Mouse (Mus musculus) heart, postnatal 36 days (tissue): ENCODE data around the gene Car15. TPM values are rescaled to one million over a fixed set of nuclear protein-coding genes. Genes with fewer than 3 reads are reported as not detected.

Experiments
- DNase-seq, 2 experiments: peaks; one replicate each; pipeline ENCODE4 v3.0.0; 2021 to 2022
- intact Hi-C: fragments of 180-260 bp; cut with DNase I; formaldehyde crosslinking; loops from one replicate; pipeline ENCODE4 v1.15.1; 2025
- total RNA-seq, 2 experiments: library from RNA; stranded (reverse); gene quantifications; 2 replicates each; pipeline ENCODE4 v1.2.3; 2021

The Car15 gene
- total RNA-seq, 2 experiments from 2014 or later = 2.1 TPM

GRCm38 (mm10) chr16:17833681-17834399 is 4.3 kb downstream of the Car15 start:
- intact Hi-C loops = no loop called here
- no peak for DNase-seq

GRCm38 (mm10) chr16:17833321-17833680 is 4.9 kb downstream of the Car15 start:
- intact Hi-C loops = no loop called here
- no peak for DNase-seq

GRCm38 (mm10) chr16:17832821-17833220 is 5.3 kb downstream of the Car15 start, which contains the start of gene B830017H08Rik:
Gene B830017H08Rik (plus strand): TSS chr16:17833121.
- intact Hi-C loops = no loop called here

GRCm38 (mm10) chr16:17831781-17832180 is 6.4 kb downstream of the Car15 start:
- intact Hi-C loops = no loop called here
- no peak for DNase-seq

More at GRCm38 (mm10) chr16:17832821-17833220, 5.3 kb downstream of the Car15 start, which contains the start of gene B830017H08Rik:
- no peak for DNase-seq

DNA sequence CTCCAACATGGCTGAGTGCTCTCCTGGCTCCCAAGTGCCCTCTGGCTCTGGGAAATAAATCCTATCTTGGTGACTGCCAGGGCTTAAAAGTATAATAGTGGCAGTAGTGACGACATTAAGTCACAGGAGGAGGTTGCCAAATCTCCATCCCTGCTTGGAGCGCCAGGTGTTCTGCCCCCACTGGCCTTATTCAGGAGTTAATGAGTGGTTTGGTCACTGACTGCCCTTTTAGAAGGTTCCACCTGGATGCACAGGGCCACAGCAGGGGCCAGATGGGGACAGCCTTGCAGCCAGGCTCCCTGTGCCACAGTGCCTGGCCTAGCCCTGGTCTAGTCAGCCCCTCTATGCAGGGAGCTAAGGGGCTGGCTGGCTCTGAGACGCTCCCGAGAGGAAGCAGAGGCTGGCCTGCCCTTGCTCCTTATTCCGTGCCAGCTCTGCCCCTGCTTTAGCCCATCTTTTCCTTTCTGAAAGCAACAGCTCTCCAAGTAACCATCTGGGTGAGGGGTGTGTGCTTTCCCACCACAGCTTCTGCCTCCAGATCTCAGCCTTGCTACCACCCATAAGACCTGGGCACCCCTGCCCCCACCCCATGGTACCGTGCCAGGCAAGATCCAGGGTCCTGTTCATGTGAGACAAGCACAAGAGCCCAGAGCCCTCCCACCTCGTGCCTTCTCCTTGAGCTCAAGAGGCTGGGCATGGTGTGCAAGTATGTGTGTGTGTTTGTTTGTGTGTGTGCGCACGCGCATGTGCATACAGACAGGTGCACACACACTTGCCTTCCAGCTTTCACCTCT is 7.6 kb downstream of the Car15 start:
- no peak for DNase-seq
- intact Hi-C loops = no loop called here

GRCm38 (mm10) chr16:17828867-17829266 is 9.3 kb downstream of the Car15 start:
- intact Hi-C loops = no loop called here
- DNase-seq = no peak

GRCm38 (mm10) chr16:17828229-17828628 is 9.9 kb downstream of the Car15 start:
- intact Hi-C loops = no loop called here
- DNase-seq = no peak

- no peak for DNase-seq
- intact Hi-C loops = no loop called here
Observed at GRCm38 (mm10) chr16:17826500-17826899, 11.7 kb downstream of the Car15 start.

DNA sequence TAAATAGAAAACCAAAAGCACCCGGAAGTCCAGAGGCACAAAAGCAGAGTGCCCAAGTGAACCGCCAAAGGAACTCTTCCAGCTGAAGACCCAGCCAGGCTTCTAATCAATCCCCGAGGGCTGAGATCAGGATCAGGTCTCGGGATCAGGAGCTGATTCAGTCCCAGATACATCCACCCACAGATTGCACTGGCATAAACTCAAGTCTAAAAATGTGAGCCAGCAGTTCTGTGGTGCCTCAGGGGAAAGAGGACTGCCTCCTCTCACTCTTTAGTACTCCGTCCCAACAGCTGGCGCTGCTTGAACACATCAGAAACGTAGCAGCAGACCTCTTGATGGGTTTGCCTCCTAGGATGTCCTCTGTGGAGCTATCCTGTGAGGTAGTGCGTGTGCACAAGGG is 21.6 kb downstream of the Car15 start:
- no peak for DNase-seq
- intact Hi-C loops = no loop called here

DNA sequence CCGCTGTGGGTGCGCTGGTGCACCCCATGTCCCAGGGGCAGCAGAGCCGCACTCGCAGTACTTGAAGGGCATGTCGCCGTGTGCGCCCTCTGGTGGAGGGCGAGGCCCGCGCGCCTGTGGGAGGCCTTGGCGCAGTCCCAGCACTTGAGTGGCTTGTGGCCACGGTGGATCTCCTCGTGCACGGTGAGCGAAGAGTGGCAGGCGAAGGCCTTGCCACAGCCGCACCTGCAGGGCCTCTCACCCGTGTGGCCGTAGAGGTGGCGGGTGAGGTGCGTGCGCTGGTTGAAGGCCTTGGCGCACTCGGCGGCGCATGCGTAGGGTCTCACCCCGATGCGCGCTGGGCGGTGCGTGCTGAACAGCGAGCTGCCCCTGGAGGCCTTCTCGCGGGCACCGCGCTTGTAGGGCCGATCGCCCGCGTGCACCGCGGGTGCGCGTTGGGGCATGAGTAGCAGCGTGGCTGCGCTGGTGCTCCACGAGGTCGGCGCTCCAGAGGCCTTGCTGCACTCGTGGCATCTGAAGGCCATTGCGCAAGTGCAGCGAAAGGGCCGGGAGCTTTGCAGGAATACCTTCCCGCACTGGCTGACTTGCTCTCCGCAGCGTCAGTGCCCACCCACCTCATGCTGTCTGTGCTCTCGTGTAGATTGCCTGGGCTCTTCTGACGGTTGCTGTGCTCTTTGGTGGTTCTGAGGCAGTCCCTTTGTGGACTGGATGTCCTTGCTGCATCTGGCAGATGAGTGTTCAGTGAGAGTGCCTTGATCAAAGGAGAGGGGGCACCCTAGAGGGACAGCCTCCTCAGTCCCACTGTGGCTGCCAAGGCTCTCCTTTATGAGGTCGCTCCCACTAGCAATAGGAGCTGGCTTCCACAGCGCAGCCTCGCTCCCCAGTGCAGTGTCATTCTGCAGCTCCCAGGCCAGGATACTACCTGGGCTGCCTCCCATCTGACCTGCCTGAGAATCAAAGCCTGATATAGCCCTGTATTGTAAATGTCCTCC is 22.5 kb downstream of the Car15 start:
- DNase-seq = peak; percentile 73
- intact Hi-C loops = no loop called here

GRCm38 (mm10) chr16:17813173-17813572 is 25.0 kb downstream of the Car15 start:
- DNase-seq = no peak
- intact Hi-C loops = loop anchor here (5.0 kb wide), 2 partner anchors 196 to 256 kb away; partner anchors contain the start of gene Smpd4

GRCm38 (mm10) chr16:17812120-17812519 is 26.0 kb downstream of the Car15 start:
- DNase-seq = no peak
- intact Hi-C loops = loop anchor here (1.0 to 5.0 kb wide), 4 partner anchors 27 to 255 kb away; partner anchors contain the start of gene Smpd4

- intact Hi-C loops = loop anchor here (5.0 kb wide), 3 partner anchors 162 to 252 kb away; partner anchors contain the start of genes Ccdc74a and Smpd4
- DNase-seq = peak in 1 of 2 experiments; percentile 42
Observed at GRCm38 (mm10) chr16:17809711-17810110, 28.5 kb downstream of the Car15 start.

GRCm38 (mm10) chr16:17809125-17809524 is 29.0 kb downstream of the Car15 start:
- no peak for DNase-seq

GRCm38 (mm10) chr16:17807192-17808009 is 30.8 kb downstream of the Car15 start:
- intact Hi-C loops = loop anchor here (5.0 kb wide), 1 partner anchor 160 kb away; the partner anchor contains the start of gene Ccdc74a
- peak; percentile 83 to 84 for DNase-seq

More at GRCm38 (mm10) chr16:17809125-17809524, 29.0 kb downstream of the Car15 start:
- intact Hi-C loops = loop anchor here (5.0 kb wide), 1 partner anchor 162 kb away; the partner anchor contains the start of gene Ccdc74a

- DNase-seq = no peak
- intact Hi-C loops = loop anchor here (5.0 kb wide), 1 partner anchor 159 kb away; the partner anchor contains the start of gene Ccdc74a
Observed at GRCm38 (mm10) chr16:17806581-17807191, 31.5 kb downstream of the Car15 start.

- DNase-seq = no peak
- intact Hi-C loops = loop anchor here (5.0 kb wide), 1 partner anchor 158 kb away; the partner anchor contains the start of gene Ccdc74a
Observed at GRCm38 (mm10) chr16:17804982-17805381, 33.2 kb downstream of the Car15 start.

- intact Hi-C loops = no loop called here
- DNase-seq = no peak
Observed at GRCm38 (mm10) chr16:17804449-17804912, 33.7 kb downstream of the Car15 start.
